Mouse (Mus musculus) neural tube, embryonic 11.5 days (tissue): ENCODE results near the gene Acot2. TPM values are rescaled to one million over a fixed set of nuclear protein-coding genes. Genes with fewer than 3 reads are reported as not detected.
A peak's percentile ranks its signal among the peaks of the same experiment; 100 is the strongest.
"Not testable (repeated sequence)": the region's sequence is repeated elsewhere in the genome, so short reads cannot be mapped to it uniquely, and the experiment has no call there.

Source experiments
- ATAC-seq: fragments of 200-750 bp; cut with Nextera tagmentation; 2 replicates; pipeline ENCODE4 v1.8.0; 2017; ENCODE audit warnings: moderate number of reproducible peaks, mild to moderate bottlenecking, moderate TSS enrichment, moderate library complexity; ENCODE audit not compliant: insufficient read depth, low FRiP score, low TSS enrichment
- DNase-seq: peaks from one replicate; pipeline ENCODE4 v3.0.0-alpha.2; 2015; ENCODE audit warnings: low spot score
- H3K27ac ChIP-seq: fragments of 300-500 bp; sonication (generic); 2 replicates; pipeline ENCODE4 v1.5.1; 2014; ENCODE audit warnings: low read depth, mild to moderate bottlenecking, low read length
- H3K27me3 ChIP-seq: fragments of 300-500 bp; sonication (generic); 2 replicates; pipeline ENCODE4 v1.6.1; 2014; ENCODE audit warnings: mild to moderate bottlenecking, low read length, mixed read lengths; ENCODE audit not compliant: control insufficient read depth, insufficient read depth
- H3K36me3 ChIP-seq: fragments of 300-500 bp; sonication (generic); 2 replicates; pipeline ENCODE4 v1.6.1; 2014; ENCODE audit warnings: mild to moderate bottlenecking, low read length, moderate library complexity, mixed read lengths; ENCODE audit not compliant: control insufficient read depth, insufficient read depth
- H3K4me1 ChIP-seq: fragments of 300-500 bp; sonication (generic); 2 replicates; pipeline ENCODE4 v1.6.1; 2014; ENCODE audit warnings: low read length, mixed read lengths; ENCODE audit not compliant: control insufficient read depth, insufficient read depth
- H3K4me2 ChIP-seq: fragments of 300-500 bp; sonication (generic); 2 replicates; pipeline ENCODE4 v1.6.1; 2014; ENCODE audit warnings: low read depth, mild to moderate bottlenecking, moderate library complexity
- H3K4me3 ChIP-seq: fragments of 300-500 bp; sonication (generic); 2 replicates; pipeline ENCODE4 v1.5.1; 2014; ENCODE audit warnings: low read depth, low read length
- H3K9ac ChIP-seq: fragments of 300-500 bp; sonication (generic); 2 replicates; pipeline ENCODE4 v1.6.1; 2014; ENCODE audit warnings: mild to moderate bottlenecking, low read length
- H3K9me3 ChIP-seq: fragments of 300-500 bp; sonication (generic); 2 replicates; pipeline ENCODE4 v1.6.1; 2016; ENCODE audit warnings: low read length; ENCODE audit not compliant: control insufficient read depth
- WGBS: fragments of 180-500 bp; shearing (Covaris S2); extraction: QIAGEN DNeasy Blood & Tissue Kit; methylation state at CpG from one replicate; pipeline ENCODE4 v1.1.7; 2014; 5-methylcytosine and 5-hydroxymethylcytosine counted together
- polyA plus RNA-seq: library from polyadenylated mRNA; unstranded; fragments of >200 nt; fragmentation: Nextera tagmentation; extraction: Ambion mirVana; gene quantifications from 2 replicates; pipeline ENCODE4 v1.2.1, GENCODE M21; 2014

Acot2 gene
- polyA plus RNA-seq, 1 experiment from 2014 or later = 12.6 TPM

- H3K36me3 ChIP-seq, H3K4me1 ChIP-seq, H3K27me3 ChIP-seq, ATAC-seq, H3K27ac ChIP-seq, H3K9me3 ChIP-seq: not testable (repeated sequence)
- 13% methylated on average over 16 of the region's 32 CpGs for WGBS
- Histone ChIP-seq H3K4me3 (peak within 1 kb of the TSS; percentile 37), H3K4me2 (peak within 1 kb of the TSS; percentile 55), H3K9ac (peak within 1 kb of the TSS; percentile 47)
- DNase-seq = peak; percentile 17
Measured at GRCm38 (mm10) chr12:84038241-84038640, 50.6 kb downstream of the Acot2 start, which contains the start of gene Acot4. Gene Acot4, plus strand, starts transcription at chr12:84038379.

GRCm38 (mm10) chr12:84038691-84039111 is 51.0 kb downstream of the Acot2 start, which contains the start of gene Gm49366:
Gene Gm49366, plus strand, starts transcription at chr12:84038935.
- Histone ChIP-seq H3K4me3 (peak within 1 kb of the TSS; percentile 37), H3K9ac (peak within 1 kb of the TSS; percentile 47), H3K4me2 (peak within 1 kb of the TSS; percentile 55)
- 5% methylated on average over 32 of the region's 39 CpGs for WGBS
- H3K36me3 ChIP-seq, H3K27ac ChIP-seq, ATAC-seq, H3K27me3 ChIP-seq, H3K9me3 ChIP-seq, H3K4me1 ChIP-seq: not testable (repeated sequence)
- peak; percentile 29 for DNase-seq

DNA sequence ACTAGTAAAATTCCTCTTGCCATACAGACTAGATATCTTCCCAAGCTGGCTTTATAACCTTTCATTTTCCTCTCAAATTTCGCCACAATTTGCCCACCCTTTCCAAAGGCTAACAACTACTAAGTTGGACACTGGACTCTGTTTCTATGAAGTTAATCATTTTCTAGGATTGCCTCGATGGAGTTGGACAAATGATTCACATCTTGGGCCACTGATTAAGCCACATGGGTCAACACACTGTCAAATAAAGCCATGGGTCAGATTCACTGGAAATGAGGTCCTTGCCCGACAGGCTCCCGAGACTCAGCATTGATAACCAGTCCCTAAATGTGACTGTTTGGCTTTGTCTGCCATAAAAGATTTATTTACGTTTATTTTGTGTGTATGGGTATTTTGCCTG is 54.6 kb downstream of the Acot2 start:
- H3K9ac ChIP-seq = no peak overlapping the region
- 85% methylated on average over 5 of the region's 5 CpGs for WGBS
- no peak for ATAC-seq

More for the DNA sequence above, 54.6 kb downstream of the Acot2 start:
- no peak overlapping the region for H3K4me3 ChIP-seq
- H3K36me3 ChIP-seq = no peaks in the 10 kb centered on the region
- H3K4me1 ChIP-seq = no peaks in the 10 kb centered on the region
- H3K27ac ChIP-seq = no peak overlapping the region
- H3K4me2 ChIP-seq = no peak overlapping the region
- H3K9me3 ChIP-seq = no peaks in the 10 kb centered on the region
- no peak for DNase-seq
- H3K27me3 ChIP-seq = no peaks in the 10 kb centered on the region

Other genes starting within 250 kb of the Acot2 start
- gene Papln, start 224.2 kb upstream of the Acot2 start, polyA plus RNA-seq = 0.07 and 0.09 TPM in 2 replicates
- 27.1 and 30.8 TPM in 2 replicates for gene Numb, start 65.9 kb upstream of the Acot2 start, polyA plus RNA-seq
- gene Riox1, start 37.3 kb upstream of the Acot2 start, polyA plus RNA-seq = 17.8 and 18.9 TPM in 2 replicates
- gene Heatr4, start 3.0 kb upstream of the Acot2 start, polyA plus RNA-seq = not detected in 2 replicates
- 62.4 and 74.8 TPM in 2 replicates for gene Acot1, start 21.6 kb downstream of the Acot2 start, polyA plus RNA-seq
- 0.13 and 0.14 TPM in 2 replicates for gene Acot4, start 50.5 kb downstream of the Acot2 start, polyA plus RNA-seq
- gene Gm49366, start 51.1 kb downstream of the Acot2 start, polyA plus RNA-seq = not detected in 2 replicates
- 0.12 and 0.20 TPM in 2 replicates for gene Acot3, start 64.3 kb downstream of the Acot2 start, polyA plus RNA-seq
- not detected in 2 replicates for gene Acot5, start 81.5 kb downstream of the Acot2 start, polyA plus RNA-seq
- 0.82 and 1.3 TPM in 2 replicates for gene Acot6, start 112.8 kb downstream of the Acot2 start, polyA plus RNA-seq
- 5.5 and 6.2 TPM in 2 replicates for gene Dnal1, start 126.5 kb downstream of the Acot2 start, polyA plus RNA-seq
- 1.6 and 2.5 TPM in 2 replicates for gene Pnma1, start 160.6 kb downstream of the Acot2 start, polyA plus RNA-seq
- gene Elmsan1, start 231.0 kb downstream of the Acot2 start, polyA plus RNA-seq = 4.4 and 5.9 TPM in 2 replicates